Mouse (Mus musculus): Measurements from ENCODE around the gene Rhox4a2. TPM values are rescaled to one million over a fixed set of nuclear protein-coding genes. Genes with fewer than 3 reads are reported as not detected.

Rhox4a2 gene
- polyA plus RNA-seq (2012; rRNA removed): not detected in 2 replicates

DNA sequence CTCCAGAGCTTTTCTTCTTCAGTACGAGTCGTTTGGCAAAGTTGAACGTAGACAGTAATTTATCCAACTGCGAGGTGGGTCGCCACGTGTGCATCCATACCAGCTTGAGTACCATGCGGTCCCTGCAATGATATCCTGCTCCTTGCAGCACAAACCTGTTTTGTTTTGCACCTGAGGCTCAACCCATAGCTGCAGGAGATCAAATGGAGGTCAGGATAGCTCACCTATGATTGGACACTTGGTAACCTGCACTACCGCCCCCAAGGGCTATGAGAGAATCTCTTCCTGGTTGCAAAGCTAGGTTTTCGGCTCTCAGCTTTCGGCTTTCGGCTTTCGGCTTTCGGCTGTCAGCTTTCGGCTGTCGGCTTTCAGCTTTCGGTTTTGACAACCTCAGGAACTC, at the start of gene Rhox4a2:
Gene Rhox4a2, plus strand, starts transcription at position 301 of the 400 bp plus-strand sequence.

DNA sequence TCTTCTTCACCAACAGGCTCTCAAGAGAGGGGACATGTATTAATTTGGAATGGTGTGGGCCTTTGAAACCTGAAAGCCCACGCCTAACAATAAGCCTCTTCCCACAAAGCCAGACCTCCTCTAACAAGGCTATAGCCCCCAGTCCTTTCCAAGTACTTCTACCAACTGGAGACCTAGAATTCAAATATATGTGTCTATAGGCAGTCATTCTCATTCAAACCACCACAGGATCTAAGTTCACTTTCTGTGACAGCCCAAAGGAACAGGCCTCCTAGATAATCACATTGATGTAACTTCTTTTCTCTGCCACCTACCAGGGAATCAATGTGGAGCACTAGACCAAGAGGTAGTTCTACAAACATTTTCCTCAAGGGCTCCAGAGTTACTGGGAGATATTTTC, 10.9 kb upstream of the Rhox4a2 start, which contains the start of gene Rhox3a2:
Gene Rhox3a2, plus strand, starts transcription at position 301 of the 400 bp plus-strand sequence.

DNA sequence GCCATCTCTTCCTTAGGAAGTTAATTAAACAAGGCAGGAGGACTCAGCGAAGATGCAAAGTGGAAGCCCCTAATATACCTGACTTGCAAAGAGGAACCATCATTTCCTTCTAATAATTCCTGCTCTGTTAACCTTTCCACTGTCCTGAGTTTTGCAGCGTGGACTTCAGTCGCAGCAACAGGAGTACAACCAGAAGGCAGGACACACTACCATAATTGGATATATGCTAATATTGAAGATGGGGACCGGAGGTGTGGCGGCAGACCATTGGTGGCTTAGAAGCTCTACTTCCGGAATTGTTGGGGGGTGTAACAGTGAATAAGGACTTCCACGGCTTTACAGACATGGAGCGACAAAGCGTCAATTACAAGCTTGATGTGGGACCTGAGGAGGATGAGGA, 21.1 kb downstream of the Rhox4a2 start, which contains the start of gene Rhox2b:
Gene Rhox2b, plus strand, starts transcription at position 301 of the 400 bp plus-strand sequence.

DNA sequence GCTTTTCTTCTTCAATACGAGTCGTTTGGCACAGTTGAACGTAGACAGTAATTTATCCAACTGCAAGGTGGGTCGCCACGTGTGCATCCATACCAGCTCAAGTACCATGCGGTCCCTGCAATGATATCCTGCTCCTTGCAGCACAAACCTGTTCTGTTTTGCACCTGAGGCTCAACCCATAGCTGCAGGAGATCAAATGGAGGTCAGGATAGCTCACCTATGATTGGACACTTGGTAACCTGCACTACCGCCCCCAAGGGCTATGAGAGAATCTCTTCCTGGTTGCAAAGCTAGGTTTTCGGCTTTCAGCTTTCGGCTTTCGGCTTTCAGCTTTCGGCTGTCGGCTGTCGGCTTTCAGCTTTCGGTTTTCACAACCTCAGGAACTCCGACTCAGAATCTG, 41.5 kb downstream of the Rhox4a2 start, which contains the start of gene Rhox4b:
Gene Rhox4b, plus strand, starts transcription at position 301 of the 400 bp plus-strand sequence.

Other genes with a start within 250 kb of the Rhox4a2 start
- gene Akap14, start 222.0 kb upstream of the Rhox4a2 start, polyA plus RNA-seq (2012; rRNA removed): not detected in 2 replicates
- 46.5 and 66.5 TPM in 2 replicates for gene Ndufa1, start 199.7 kb upstream of the Rhox4a2 start, polyA plus RNA-seq (2012; rRNA removed)
- 0.28 and 0.75 TPM in 2 replicates for gene Rnf113a1, start 199.6 kb upstream of the Rhox4a2 start, polyA plus RNA-seq (2012; rRNA removed)
- gene Gm9, start 179.8 kb upstream of the Rhox4a2 start, polyA plus RNA-seq (2012; rRNA removed): not detected in 2 replicates
- not detected in 2 replicates for gene Rhox1, start 168.6 kb upstream of the Rhox4a2 start, polyA plus RNA-seq (2012; rRNA removed)
- not detected in 2 replicates for gene Rhox2a, start 145.9 kb upstream of the Rhox4a2 start, polyA plus RNA-seq (2012; rRNA removed)
- gene Rhox3a, start 140.9 kb upstream of the Rhox4a2 start, polyA plus RNA-seq (2012; rRNA removed): not detected in 2 replicates
- gene Rhox4a, start 125.5 kb upstream of the Rhox4a2 start, polyA plus RNA-seq (2012; rRNA removed): not detected in 2 replicates
- gene Rhox3a2, start 10.8 kb upstream of the Rhox4a2 start, polyA plus RNA-seq (2012; rRNA removed): not detected in 2 replicates
- gene Rhox2b, start 21.2 kb downstream of the Rhox4a2 start, polyA plus RNA-seq (2012; rRNA removed): not detected in 2 replicates
- not detected in 2 replicates for gene Rhox4b, start 41.6 kb downstream of the Rhox4a2 start, polyA plus RNA-seq (2012; rRNA removed)
- gene Rhox2c, start 62.8 kb downstream of the Rhox4a2 start, polyA plus RNA-seq (2012; rRNA removed): not detected in 2 replicates
- gene Rhox3c, start 67.7 kb downstream of the Rhox4a2 start, polyA plus RNA-seq (2012; rRNA removed): not detected in 2 replicates
- not detected in 2 replicates for gene Rhox4c, start 89.5 kb downstream of the Rhox4a2 start, polyA plus RNA-seq (2012; rRNA removed)
- gene Rhox2d, start 102.6 kb downstream of the Rhox4a2 start, polyA plus RNA-seq (2012; rRNA removed): not detected in 2 replicates
- not detected in 2 replicates for gene Rhox4d, start 123.5 kb downstream of the Rhox4a2 start, polyA plus RNA-seq (2012; rRNA removed)
- gene Rhox2e, start 139.6 kb downstream of the Rhox4a2 start, polyA plus RNA-seq (2012; rRNA removed): not detected in 2 replicates
- gene Rhox3e, start 151.2 kb downstream of the Rhox4a2 start, polyA plus RNA-seq (2012; rRNA removed): not detected in 2 replicates
- gene Rhox4e, start 166.6 kb downstream of the Rhox4a2 start, polyA plus RNA-seq (2012; rRNA removed): not detected in 2 replicates
- not detected in 2 replicates for gene Rhox2f, start 180.6 kb downstream of the Rhox4a2 start, polyA plus RNA-seq (2012; rRNA removed)
- not detected in 2 replicates for gene Rhox3f, start 190.1 kb downstream of the Rhox4a2 start, polyA plus RNA-seq (2012; rRNA removed)
- not detected in 2 replicates for gene Rhox4f, start 216.9 kb downstream of the Rhox4a2 start, polyA plus RNA-seq (2012; rRNA removed)
- not detected in 2 replicates for gene Rhox3g, start 237.8 kb downstream of the Rhox4a2 start, polyA plus RNA-seq (2012; rRNA removed)

Measured in stomach, adult 2 months (tissue).